Mouse (Mus musculus): ENCODE results near the gene Zswim5.

DNA sequence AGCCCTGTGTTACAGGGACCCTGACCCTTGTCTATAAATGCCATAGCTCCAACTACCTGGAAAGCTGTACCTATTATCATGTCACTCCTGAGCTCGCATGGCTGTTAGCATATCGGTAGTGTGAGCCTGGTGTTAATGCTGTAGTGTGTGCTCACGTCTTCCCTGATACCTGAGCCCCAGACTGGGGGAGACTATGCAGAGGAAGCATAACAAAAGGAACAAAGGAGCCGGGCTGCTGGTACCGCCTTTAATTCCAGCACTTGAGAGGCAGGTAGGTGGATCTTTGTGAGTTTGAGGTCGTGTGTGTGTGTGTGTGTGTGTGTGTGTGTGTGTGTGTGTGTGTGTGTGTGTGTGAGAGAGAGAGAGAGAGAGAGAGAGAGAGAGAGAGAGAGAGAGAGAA is 112.6 kb downstream of the Zswim5 start:
- TF ChIP-seq POLR2A (IDR thresholded peaks at IDR 0.05; ENCODE audit: borderline replicate concordance, extremely low read depth, insufficient read depth, insufficient read length, poor library complexity, severe bottlenecking) (no peak), CTCF (IDR thresholded peaks at IDR 0.05; ENCODE audit: borderline replicate concordance, extremely low read depth, insufficient read depth, insufficient read length) (no peak)

All from brain, embryonic 14.5 days (tissue).